Mouse (Mus musculus): Measurements from ENCODE around the gene Olfml2a.
A peak's percentile ranks its signal among the peaks of the same experiment; 100 is the strongest.
"Not testable (repeated sequence)": the region's sequence is repeated elsewhere in the genome, so short reads cannot be mapped to it uniquely, and the experiment has no call there.

Gene Olfml2a

GRCm38 (mm10) chr2:38986580-38986979, 54.8 kb downstream of the Olfml2a start:
- no peak for DNase-seq (ENCODE audit: low spot score in 2 of 2)

GRCm38 (mm10) chr2:38987371-38987770, 55.6 kb downstream of the Olfml2a start:
- DNase-seq (ENCODE audit: low spot score in 2 of 2), result no peak

- no peak for DNase-seq (ENCODE audit: low spot score in 2 of 2)
Observed at GRCm38 (mm10) chr2:38987803-38988510, 56.2 kb downstream of the Olfml2a start.

DNA sequence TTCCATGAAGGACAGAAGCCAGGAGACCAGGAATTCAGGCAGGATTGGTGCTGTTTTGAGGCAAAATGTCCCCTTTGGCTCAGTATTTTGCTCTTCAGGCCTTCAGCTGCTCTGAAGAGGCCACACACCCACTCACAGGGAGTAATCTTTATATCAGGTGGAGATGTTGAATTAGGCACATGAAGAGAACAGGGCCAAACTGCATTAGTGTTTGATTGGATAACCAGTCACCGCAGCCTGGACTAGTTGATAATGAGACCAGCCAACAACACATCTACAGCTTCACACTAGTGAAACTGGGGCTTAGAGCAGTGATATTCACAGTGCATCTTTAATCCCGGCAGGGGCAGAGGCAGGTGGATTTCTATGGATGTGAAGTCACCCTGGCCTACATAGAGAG, 57.2 kb downstream of the Olfml2a start:
- no peak for DNase-seq (ENCODE audit: low spot score in 2 of 2)

DNA sequence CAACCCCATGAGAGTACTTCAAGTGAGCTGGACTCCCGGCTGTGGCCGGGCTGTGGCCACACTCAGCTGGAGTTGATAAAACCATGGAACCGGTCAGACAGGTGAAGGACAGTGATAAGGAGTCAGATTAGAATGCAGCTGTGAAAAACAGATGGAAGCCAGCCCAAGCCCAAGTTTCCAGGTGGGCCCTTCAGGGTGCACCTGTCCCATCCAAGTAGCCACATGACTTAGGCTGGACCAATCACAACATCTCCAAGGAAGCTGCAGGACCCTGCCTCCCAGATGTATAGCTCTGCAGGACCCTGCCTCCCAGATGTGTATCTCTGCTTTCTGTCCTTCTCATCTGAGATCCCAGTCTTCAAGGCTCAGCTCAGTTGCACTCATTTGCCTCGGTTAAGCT, 60.2 kb downstream of the Olfml2a start:
- no peak for DNase-seq (ENCODE audit: low spot score in 2 of 2)

- DNase-seq (ENCODE audit: low spot score in 2 of 2), result no peak
Observed at GRCm38 (mm10) chr2:38992452-38992851, 60.7 kb downstream of the Olfml2a start.

GRCm38 (mm10) chr2:38997386-38998374, 65.9 kb downstream of the Olfml2a start, which contains the start of gene Wdr38:
TSS of gene Wdr38 (plus strand) at chr2:38997476.
- DNase-seq (ENCODE audit: low spot score in 2 of 2), result peak; percentile 82 to 85

- DNase-seq (ENCODE audit: low spot score in 2 of 2), result no peak
Observed at GRCm38 (mm10) chr2:38999381-38999780, 67.6 kb downstream of the Olfml2a start.

DNA sequence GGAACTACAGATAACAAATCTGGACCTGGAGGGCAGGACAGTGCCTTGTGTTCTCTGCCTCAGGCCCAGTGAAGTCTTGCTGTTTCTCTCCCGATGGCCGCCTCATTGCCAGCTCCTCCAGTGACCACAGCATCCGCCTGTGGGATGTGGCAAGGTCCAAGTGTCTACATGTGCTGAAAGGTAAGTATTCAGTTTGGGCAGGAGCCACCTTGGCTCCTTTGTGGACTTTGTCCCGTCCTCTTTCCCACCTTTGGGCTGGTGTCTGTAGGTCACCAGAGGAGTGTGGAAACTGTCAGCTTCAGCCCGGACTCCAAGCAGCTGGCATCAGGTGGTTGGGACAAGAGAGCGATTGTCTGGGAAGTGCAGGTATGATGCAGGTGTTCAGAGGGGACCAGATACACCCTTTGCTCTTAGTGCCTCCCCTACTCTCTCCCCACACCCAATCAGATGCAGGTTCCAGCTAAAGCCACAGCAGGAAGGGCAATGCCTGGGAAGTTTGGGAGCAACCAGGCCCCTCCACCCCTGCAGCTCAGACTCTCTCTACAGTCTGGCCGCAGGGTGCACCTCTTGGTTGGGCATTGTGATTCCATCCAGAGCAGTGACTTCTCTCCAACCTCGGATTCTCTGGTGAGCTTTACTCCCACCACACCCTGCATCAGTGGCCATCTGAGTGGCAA, 68.3 kb downstream of the Olfml2a start:
- no peak for DNase-seq (ENCODE audit: low spot score in 2 of 2)

- DNase-seq (ENCODE audit: low spot score in 2 of 2), result no peak
Observed at GRCm38 (mm10) chr2:39000587-39000919, 68.8 kb downstream of the Olfml2a start.

DNA sequence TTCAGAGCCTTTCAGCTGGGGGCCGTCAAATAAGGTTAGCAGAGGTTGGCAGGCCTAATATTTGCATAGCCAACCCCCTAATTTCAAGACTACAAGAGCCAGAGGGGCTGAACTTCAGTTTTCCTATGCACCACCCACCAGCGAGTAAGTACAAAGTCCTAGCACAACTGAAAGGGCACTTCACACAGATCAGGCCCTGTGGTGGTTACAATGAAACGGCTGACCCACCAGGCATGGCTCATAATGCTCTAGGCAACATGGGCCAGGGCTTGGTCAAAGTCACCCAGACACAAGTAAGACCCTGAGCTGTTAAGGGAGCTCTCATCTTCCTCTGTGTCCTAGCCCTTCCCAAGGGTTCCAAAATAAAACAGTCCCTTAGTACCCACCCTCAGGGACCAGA, 70.1 kb downstream of the Olfml2a start:
- DNase-seq (ENCODE audit: low spot score in 2 of 2), result no peak

- no peak for DNase-seq (ENCODE audit: low spot score in 2 of 2)
Observed at GRCm38 (mm10) chr2:39003106-39003505, 71.3 kb downstream of the Olfml2a start.

DNA sequence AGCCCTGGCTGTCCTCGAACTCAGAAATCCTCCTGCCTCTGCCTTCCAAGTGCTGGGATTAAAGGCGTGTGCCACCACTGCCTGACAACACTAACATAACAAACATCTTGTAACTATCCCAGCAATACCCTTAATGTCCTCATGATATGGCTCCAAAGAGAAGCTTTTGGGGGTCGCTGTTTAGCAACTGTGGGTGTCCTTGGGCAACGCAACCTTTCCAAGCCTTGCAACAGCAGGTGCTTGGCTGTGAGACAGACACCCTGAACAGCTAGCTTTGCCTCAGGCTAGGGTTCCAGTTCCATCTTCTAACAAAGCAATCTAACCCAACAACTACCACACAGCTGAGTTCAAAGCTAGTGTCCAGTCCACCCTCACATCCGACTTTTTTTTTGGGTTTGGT, 71.7 kb downstream of the Olfml2a start:
- DNase-seq (ENCODE audit: low spot score in 2 of 2), result no peak

DNA sequence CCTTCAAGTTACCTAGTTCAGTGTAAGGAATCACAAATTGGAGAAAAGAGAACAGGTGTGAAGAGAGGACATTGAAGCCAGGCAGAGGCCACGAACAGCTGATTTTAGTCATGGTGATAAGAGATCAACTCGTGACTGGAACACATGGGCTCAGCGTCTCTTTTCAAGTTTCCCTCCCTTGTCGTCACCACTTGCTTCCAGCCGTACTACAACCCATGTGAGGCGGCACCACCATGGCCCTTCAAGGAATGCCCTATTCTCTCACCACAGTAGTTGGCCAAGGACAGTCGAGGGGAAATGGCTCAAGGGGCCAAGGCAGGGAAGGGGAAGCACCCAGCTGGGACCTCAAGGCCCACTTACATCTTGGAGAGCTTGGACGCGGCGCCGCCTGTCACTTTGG, 72.6 kb downstream of the Olfml2a start:
- DNase-seq (ENCODE audit: low spot score in 2 of 2), result no peak

DNA sequence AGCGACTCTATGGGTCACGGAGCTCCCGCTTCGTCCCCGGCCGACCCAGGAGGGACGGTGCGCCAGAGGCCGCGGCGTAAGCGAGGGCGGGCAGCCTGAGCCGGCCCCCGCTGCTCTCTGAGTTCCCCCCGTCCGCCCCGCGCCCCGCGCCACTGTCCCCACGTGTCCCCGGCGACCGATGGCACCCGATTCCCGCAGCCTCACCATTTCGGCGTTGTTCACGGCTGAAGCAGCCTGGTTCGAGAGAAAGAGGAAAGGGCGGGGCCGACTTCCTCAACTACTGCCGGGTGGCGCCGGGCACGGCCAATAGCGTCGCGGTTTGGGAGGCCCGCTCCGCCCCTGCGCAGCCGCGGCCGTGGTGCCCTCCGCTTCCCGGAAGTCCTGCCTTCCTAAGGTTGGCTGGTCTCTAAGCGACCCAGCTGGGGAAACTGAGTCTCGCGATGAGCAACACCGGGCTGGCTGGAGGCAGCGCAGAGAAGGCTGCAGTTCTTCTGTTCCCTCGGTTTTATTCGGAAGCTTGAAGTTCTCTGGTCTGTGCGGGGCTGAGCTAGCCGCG, 73.2 kb downstream of the Olfml2a start, which contains the start of gene Arpc5l:
TSS of gene Arpc5l (plus strand) at position 469 of the 556 bp plus-strand sequence.
- DNase-seq (ENCODE audit: low spot score in 2 of 2), result peak; percentile 84 to 91

DNA sequence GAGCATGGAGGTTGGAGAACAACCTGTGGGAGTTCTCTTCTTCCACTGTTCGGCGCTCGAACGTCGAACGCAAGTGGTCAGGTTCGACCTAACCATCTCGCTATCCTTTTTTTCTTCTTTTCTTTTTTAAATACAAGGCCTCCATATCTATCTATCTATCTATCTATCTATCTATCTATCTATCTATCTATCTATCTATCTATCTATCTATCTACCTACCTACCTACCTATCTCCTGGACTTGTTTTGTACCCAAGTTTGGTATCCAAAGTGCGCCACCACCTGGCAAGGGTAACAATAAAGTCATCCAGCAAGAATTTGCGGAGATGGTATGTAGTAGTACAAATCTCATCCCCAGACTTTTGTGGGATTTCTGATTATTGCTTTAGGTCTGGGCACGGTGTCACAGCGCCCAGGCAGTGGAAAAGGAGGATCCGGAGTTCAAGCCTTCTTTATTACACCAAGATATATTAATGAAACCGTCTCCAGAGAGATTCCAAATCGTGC, 73.8 kb downstream of the Olfml2a start, which contains the start of gene Rpl35:
TSS of gene Rpl35 (minus strand) at position 51 of the 506 bp plus-strand sequence.
- no peak for DNase-seq (ENCODE audit: low spot score in 2 of 2)

DNA sequence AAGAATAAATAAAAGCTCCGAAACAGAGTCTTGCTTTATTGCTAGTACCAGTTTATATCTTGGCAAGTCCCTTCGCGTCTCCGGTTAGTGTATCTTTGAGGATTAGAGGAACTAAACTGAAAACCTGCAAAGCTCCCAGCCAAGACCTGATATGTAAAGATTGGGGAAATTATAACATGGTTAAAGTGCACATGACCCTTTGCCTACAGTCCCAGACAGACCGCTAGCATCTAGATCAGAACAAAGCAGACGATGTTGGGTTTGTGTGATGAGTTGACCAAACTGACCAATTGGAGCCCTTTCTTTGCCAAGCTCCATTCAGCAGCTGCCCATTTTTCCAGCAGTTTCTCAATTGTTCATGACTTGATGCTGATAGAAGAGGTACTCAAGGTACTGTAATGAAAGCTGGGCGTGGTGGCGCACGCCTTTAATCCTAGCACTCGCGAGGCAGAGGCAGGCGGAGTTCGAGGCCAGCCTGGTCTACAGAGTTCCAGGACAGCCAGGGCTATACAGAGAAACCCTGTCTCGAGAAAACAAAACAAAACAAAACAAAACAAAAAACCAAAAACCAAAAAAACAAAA, 74.5 kb downstream of the Olfml2a start:
- DNase-seq (ENCODE audit: low spot score in 2 of 2), result no peak

DNA sequence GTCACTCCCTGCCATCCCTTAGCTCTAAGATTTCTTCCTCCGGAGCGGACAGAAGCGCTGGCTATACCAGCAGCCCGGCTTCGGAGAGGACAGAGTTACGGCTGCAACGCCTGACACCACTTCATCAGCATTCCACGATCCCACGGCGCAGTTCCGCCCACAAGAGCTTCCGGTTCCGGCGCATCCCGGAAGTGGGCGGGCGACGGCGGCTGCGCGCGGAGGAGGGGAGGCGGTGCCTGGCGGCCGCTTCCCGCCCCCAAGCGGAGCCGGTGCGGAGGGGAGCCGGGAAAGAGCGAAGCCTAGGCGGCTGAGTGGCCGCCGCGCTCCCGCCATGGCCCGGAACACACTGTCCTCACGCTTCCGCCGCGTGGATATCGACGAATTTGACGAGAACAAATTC, 76.1 kb downstream of the Olfml2a start:
- DNase-seq (ENCODE audit: low spot score in 2 of 2), result peak; percentile 86 to 91

DNA sequence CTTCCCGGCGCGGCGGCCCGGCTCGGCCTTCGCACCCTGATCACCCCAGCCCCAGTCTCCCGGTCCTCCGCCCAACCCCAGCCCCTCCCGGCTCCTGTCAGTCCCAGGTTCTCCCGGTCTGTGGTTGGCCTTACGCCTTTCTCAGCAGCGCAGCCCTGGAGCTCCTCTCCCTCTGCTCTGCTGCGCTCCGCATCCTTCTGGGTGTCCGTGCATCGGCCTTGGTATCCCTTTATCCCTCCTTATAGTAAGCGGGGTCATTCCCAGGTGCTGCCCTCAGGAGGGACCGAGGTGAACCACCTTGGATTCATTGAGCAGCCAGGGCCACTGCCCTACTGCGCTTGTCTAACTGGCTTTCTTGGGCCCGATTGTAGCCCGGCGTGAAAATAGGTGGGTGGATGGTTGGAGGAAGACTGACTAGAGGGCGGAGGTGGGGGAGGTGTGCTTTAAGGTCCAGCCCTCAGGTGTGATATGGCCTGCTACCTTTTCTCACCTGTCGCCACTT, 76.6 kb downstream of the Olfml2a start:
- DNase-seq (ENCODE audit: low spot score in 2 of 2), result no peak

DNA sequence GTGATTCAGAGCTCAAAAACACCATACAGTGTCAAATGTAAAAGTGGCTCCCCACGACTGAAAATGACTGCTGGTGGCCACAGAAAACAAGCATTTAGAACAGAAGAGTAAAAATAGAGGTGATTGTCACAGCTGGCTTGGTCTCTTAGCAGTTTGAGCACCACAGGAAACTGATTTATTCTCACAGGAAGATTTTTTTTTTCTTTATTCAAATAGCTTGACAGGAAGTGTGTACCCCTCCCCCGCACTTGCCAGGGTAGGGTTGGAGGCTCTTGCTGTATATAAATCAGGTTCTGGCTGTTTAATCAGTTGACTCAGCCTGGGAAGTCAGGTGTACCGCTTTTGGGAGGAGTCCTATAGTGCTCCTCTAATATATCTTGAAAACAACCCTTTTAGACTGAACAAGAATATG, 77.2 kb downstream of the Olfml2a start:
- no peak for DNase-seq (ENCODE audit: low spot score in 2 of 2)

- not testable (repeated sequence) for DNase-seq (ENCODE audit: low spot score in 2 of 2)
Observed at GRCm38 (mm10) chr2:39010144-39010543, 78.4 kb downstream of the Olfml2a start.

All from frontal cortex, postnatal 14 days (tissue).